Comparison of ENCODE assay signal across 26 mouse cellular contexts in genomic region chr14:32698556-32698955, GRCm38 (mm10). TPM values are rescaled to one million over a fixed set of nuclear protein-coding genes. Genes with fewer than 3 reads are reported as not detected.
"Had no signal": no experiment of that assay in that cellular context is flagged by ENCODE, and none has a peak within 500 bp of the region (broad histone marks: within the 10 kb centered on the region; RNA-seq: fewer than 3 reads in every experiment).

No protein-coding gene starts in this region.

- H3K27ac ChIP-seq: heart, adult 2 months; heart, embryonic 13.5 days; heart, embryonic 15.5 days; hindbrain, embryonic 10.5 days; hindbrain, embryonic 12.5 days; hindbrain, embryonic 14.5 days; intestine, embryonic 15.5 days; left cerebral cortex, adult 2 months; limb, embryonic 13.5 days; limb, embryonic 15.5 days; liver, embryonic 12.5 days; liver, embryonic 14.5 days had no signal

- H3K27me3 ChIP-seq: hindbrain, embryonic 12.5 days; intestine, embryonic 15.5 days; limb, embryonic 13.5 days; limb, embryonic 15.5 days; liver, embryonic 12.5 days had no signal

- H3K9ac ChIP-seq: heart, embryonic 13.5 days; heart, embryonic 15.5 days; hindbrain, embryonic 12.5 days; hindbrain, embryonic 14.5 days; intestine, embryonic 15.5 days; limb, embryonic 13.5 days; limb, embryonic 15.5 days; liver, embryonic 12.5 days; liver, embryonic 14.5 days had no signal

- DNase-seq: gastrocnemius, postnatal 10 days; gastrocnemius, postnatal 36 days; heart, adult 2 months; heart, postnatal 4 days; kidney, adult 18-20 months; kidney, adult 8-10 months; kidney, postnatal 10 days; kidney, postnatal 25 days; kidney, postnatal 4 days; left cerebral cortex, postnatal 4 days had no signal

- H3K36me3 ChIP-seq: heart, embryonic 13.5 days; heart, embryonic 15.5 days; hindbrain, embryonic 10.5 days; hindbrain, embryonic 12.5 days; intestine, embryonic 15.5 days; limb, embryonic 13.5 days; limb, embryonic 15.5 days; liver, embryonic 12.5 days had no signal

- ATAC-seq: hindbrain, embryonic 16.5 days; inflammation-experienced regulatory T-cells, adult 6 months; intestine, embryonic 15.5 days; intestine, postnatal 0 days; liver, embryonic 12.5 days had no signal

- H3K4me1 ChIP-seq: hindbrain, embryonic 12.5 days; intestine, embryonic 15.5 days; liver, embryonic 12.5 days had no signal

- H3K4me3 ChIP-seq: heart, adult 2 months; heart, embryonic 13.5 days; heart, embryonic 15.5 days; hindbrain, embryonic 10.5 days; hindbrain, embryonic 12.5 days; intestine, embryonic 15.5 days; left cerebral cortex, adult 2 months; limb, embryonic 13.5 days; limb, embryonic 15.5 days; liver, embryonic 12.5 days had no signal

- H3K9me3 ChIP-seq: heart, embryonic 13.5 days; heart, embryonic 15.5 days; hindbrain, embryonic 10.5 days; hindbrain, embryonic 12.5 days; intestine, embryonic 15.5 days; limb, embryonic 13.5 days; limb, embryonic 15.5 days; liver, embryonic 12.5 days had no signal

- H3K4me2 ChIP-seq: heart, embryonic 11.5 days; heart, embryonic 13.5 days; heart, embryonic 15.5 days; hindbrain, embryonic 12.5 days; hindbrain, embryonic 14.5 days; intestine, embryonic 15.5 days; limb, embryonic 13.5 days; limb, embryonic 15.5 days; liver, embryonic 12.5 days had no signal

RNA-seq across cellular contexts. Expression of gene 3425401B19Rik, which starts 13.5 kb away (rescaled TPM):
- total RNA-seq: left cerebral cortex, postnatal 4 days had no signal
- polyA plus RNA-seq: liver, adult 2 months; liver, embryonic 12.5 days; liver, embryonic 14.5 days had no signal
